15 mouse cellular contexts compared by ENCODE assay signal in the genomic region with DNA sequence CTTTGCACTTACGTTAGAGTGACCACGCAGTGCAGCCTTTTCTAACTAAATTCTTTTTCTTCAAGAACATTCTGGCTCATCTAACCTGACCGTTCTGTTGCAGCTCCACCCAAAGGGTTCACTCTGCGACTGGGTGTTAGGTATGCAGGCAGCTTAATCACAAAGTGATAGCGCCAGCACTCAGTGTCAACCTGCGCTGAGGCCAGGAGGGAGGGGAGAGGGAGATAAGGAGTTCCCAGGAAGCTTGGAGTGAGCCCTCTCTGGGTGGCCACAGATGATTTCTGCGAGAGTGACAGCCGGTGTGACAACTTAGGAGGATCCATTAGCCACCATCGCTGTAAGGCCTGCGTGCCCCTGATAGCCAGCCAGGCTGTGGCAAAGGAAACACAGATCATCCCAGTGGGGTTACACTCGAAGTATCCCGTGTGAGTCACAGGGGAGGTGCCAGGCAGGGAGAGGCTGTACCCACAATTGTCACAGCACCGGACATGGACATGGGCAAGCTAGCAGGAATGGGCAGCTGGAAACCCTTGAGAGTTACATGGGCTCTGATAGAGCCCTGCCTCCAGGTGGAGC. TPM values are rescaled to one million over a fixed set of nuclear protein-coding genes. Genes with fewer than 3 reads are reported as not detected.
DNase-seq lines count a peak whose midpoint lies in the region; ATAC-seq lines count a peak whose summit lies in the region.
"Had no signal": no experiment of that assay in that cellular context is flagged by ENCODE, and none has a peak within 500 bp of the region (broad histone marks: within the 10 kb centered on the region; RNA-seq: fewer than 3 reads in every experiment).

No protein-coding gene starts in this region.

- peaks cover 71% of the 10 kb centered on the region for H3K36me3 ChIP-seq in limb, embryonic 15.5 days
- H3K36me3 ChIP-seq in limb, embryonic 10.5 days = peaks cover 99% of the 10 kb centered on the region
- no peaks in the 10 kb centered on the region for H3K36me3 ChIP-seq in liver, embryonic 13.5 days

- no peak for ATAC-seq in limb, embryonic 15.5 days (ENCODE audit: insufficient number of reproducible peaks, low FRiP score, low TSS enrichment, low read depth)
- ATAC-seq in liver, embryonic 13.5 days (ENCODE audit: low read depth) = peak; percentile 76
- ATAC-seq: forebrain, embryonic 13.5 days had no signal

- WGBS in limb, embryonic 15.5 days = 84% methylated on average over 13 of the region's 13 CpGs
- WGBS in limb, embryonic 10.5 days = 92% methylated on average over 13 of the region's 13 CpGs
- WGBS in liver, embryonic 13.5 days (ENCODE audit: insufficient replicate concordance) = 24% methylated on average over 13 of the region's 13 CpGs

- no peak overlapping the region for H3K4me2 ChIP-seq in limb, embryonic 15.5 days
- H3K4me2 ChIP-seq in liver, embryonic 13.5 days = no peak overlapping the region
- H3K4me2 ChIP-seq: forebrain, embryonic 13.5 days had no signal

- no peak overlapping the region for H3K4me3 ChIP-seq in limb, embryonic 15.5 days
- H3K4me3 ChIP-seq in limb, embryonic 10.5 days = no peak overlapping the region
- H3K4me3 ChIP-seq in liver, embryonic 13.5 days (replicated peaks) = no peak overlapping the region
- H3K4me3 ChIP-seq: forebrain, embryonic 13.5 days; hindbrain, embryonic 10.5 days had no signal

- H3K4me1 ChIP-seq in limb, embryonic 15.5 days = peaks cover 16% of the 10 kb centered on the region; the same call in 1 of the 2 replicates
- no peaks in the 10 kb centered on the region for H3K4me1 ChIP-seq in limb, embryonic 10.5 days
- H3K4me1 ChIP-seq in liver, embryonic 13.5 days (replicated peaks) = peaks cover 20% of the 10 kb centered on the region
- H3K4me1 ChIP-seq: forebrain, embryonic 13.5 days; hindbrain, embryonic 10.5 days had no signal

- H3K9ac ChIP-seq in limb, embryonic 15.5 days = no peak overlapping the region
- no peak overlapping the region for H3K9ac ChIP-seq in liver, embryonic 13.5 days
- H3K9ac ChIP-seq: forebrain, embryonic 13.5 days had no signal

- peak; percentile 49 to 55 for DNase-seq in adrenal gland, postnatal 36 days
- no peak for DNase-seq in adrenal gland, postnatal 25 days
- no peak for DNase-seq in limb, embryonic 10.5 days (ENCODE audit: low spot score)
- DNase-seq in liver, embryonic 13.5 days = peak; percentile 28
- no peak for DNase-seq in cerebellum, postnatal 25 days
- no peak for DNase-seq in neural tube, embryonic 10.5 days (ENCODE audit: extremely low spot score, low spot score)
- no peak for DNase-seq in T-cell, adult 2 months (ENCODE audit: low spot score)
- DNase-seq: cerebellum, adult 2 months; gastrocnemius, postnatal 10 days; kidney, postnatal 14 days; lung, postnatal 10 days; right cerebral cortex, postnatal 4 days had no signal

- H3K9me3 ChIP-seq in limb, embryonic 15.5 days = no peaks in the 10 kb centered on the region
- no peaks in the 10 kb centered on the region for H3K9me3 ChIP-seq in limb, embryonic 10.5 days (replicated peaks)
- no peaks in the 10 kb centered on the region for H3K9me3 ChIP-seq in liver, embryonic 13.5 days (replicated peaks)
- H3K9me3 ChIP-seq: forebrain, embryonic 13.5 days; hindbrain, embryonic 10.5 days had no signal

- no peaks in the 10 kb centered on the region for H3K27me3 ChIP-seq in limb, embryonic 15.5 days
- H3K27me3 ChIP-seq in limb, embryonic 10.5 days (ENCODE audit: low read depth, poor library complexity, severe bottlenecking) = no peaks in the 10 kb centered on the region
- no peaks in the 10 kb centered on the region for H3K27me3 ChIP-seq in liver, embryonic 13.5 days
- H3K27me3 ChIP-seq: forebrain, embryonic 13.5 days had no signal

- peak overlapping the region; percentile 57 for H3K27ac ChIP-seq in limb, embryonic 15.5 days
- no peak overlapping the region for H3K27ac ChIP-seq in limb, embryonic 10.5 days
- no peak overlapping the region for H3K27ac ChIP-seq in liver, embryonic 13.5 days
- H3K27ac ChIP-seq: forebrain, embryonic 13.5 days; hindbrain, embryonic 10.5 days had no signal

RNA-seq across cellular contexts. Expression of gene Fbln1, which starts 24.3 kb away (rescaled TPM):
- 10 to 100 TPM; 36.8 to 47.6 TPM for total RNA-seq in adrenal gland, postnatal 36 days (2021)
- total RNA-seq in adrenal gland, postnatal 25 days (2021) = 33.0 and 37.1 TPM in 2 replicates
- 258 and 267 TPM in 2 replicates for polyA plus RNA-seq in limb, embryonic 15.5 days (2015; fragmentation: Nextera tagmentation; extraction: Ambion mirVana)
- polyA plus RNA-seq in limb, embryonic 10.5 days (2016; fragmentation: Nextera tagmentation; extraction: Ambion mirVana) = 258 and 261 TPM in 2 replicates
- 10.4 and 11.6 TPM in 2 replicates for polyA plus RNA-seq in liver, embryonic 13.5 days (2015; fragmentation: Nextera tagmentation; extraction: Ambion mirVana)

Comparison
In these comparisons a context has a peak if more than half of its experiments do, and no peak if none do; other contexts are left out.
1. DNase-seq: peak in adrenal gland, postnatal 36 days (2 of 2) and liver, embryonic 13.5 days (single experiment); none in adrenal gland, postnatal 25 days (single experiment), limb, embryonic 10.5 days (single experiment), cerebellum, postnatal 25 days (0 of 2), neural tube, embryonic 10.5 days (single experiment) and T-cell, adult 2 months (single experiment).
2. RNA of gene Fbln1, which starts 24.3 kb away (polyA plus RNA-seq): 258 to 267 TPM in limb, embryonic 15.5 days and 258 to 261 TPM in limb, embryonic 10.5 days; 10.4 to 11.6 TPM in liver, embryonic 13.5 days; every median in the first group is over 10 times any median in the second.